Mouse (Mus musculus): ENCODE results near the gene Rora.

The Rora gene

GRCm38 (mm10) chr9:69314451-69315210, 661.0 kb downstream of the Rora start:
- in situ Hi-C loops (cut with MboI; ENCODE audit: unreplicated experiment in 2 of 2): no loop called here

GRCm38 (mm10) chr9:69317527-69318115, 664.0 kb downstream of the Rora start:
- in situ Hi-C loops (cut with MboI; ENCODE audit: unreplicated experiment in 2 of 2): no loop called here

- in situ Hi-C loops (cut with MboI; ENCODE audit: unreplicated experiment in 2 of 2): no loop called here
These were observed 665.8 kb downstream of the Rora start for GRCm38 (mm10) chr9:69319434-69319833.

- in situ Hi-C loops (cut with MboI; ENCODE audit: unreplicated experiment in 2 of 2): no loop called here
These were observed 666.5 kb downstream of the Rora start for GRCm38 (mm10) chr9:69319913-69320634.

GRCm38 (mm10) chr9:69320635-69321027, 667.0 kb downstream of the Rora start:
- in situ Hi-C loops (cut with MboI; ENCODE audit: unreplicated experiment in 2 of 2): no loop called here

GRCm38 (mm10) chr9:69321956-69322355, 668.4 kb downstream of the Rora start:
- in situ Hi-C loops (cut with MboI; ENCODE audit: unreplicated experiment in 2 of 2): no loop called here

GRCm38 (mm10) chr9:69323831-69324230, 670.2 kb downstream of the Rora start:
- in situ Hi-C loops (cut with MboI; ENCODE audit: unreplicated experiment in 2 of 2): no loop called here

- in situ Hi-C loops (cut with MboI; ENCODE audit: unreplicated experiment in 2 of 2): no loop called here
These were observed 673.5 kb downstream of the Rora start for GRCm38 (mm10) chr9:69327077-69327476.

- in situ Hi-C loops (cut with MboI; ENCODE audit: unreplicated experiment in 2 of 2): no loop called here
These were observed 674.0 kb downstream of the Rora start for GRCm38 (mm10) chr9:69327591-69327990.

- in situ Hi-C loops (cut with MboI; ENCODE audit: unreplicated experiment in 2 of 2): no loop called here
These were observed 678.2 kb downstream of the Rora start for GRCm38 (mm10) chr9:69331790-69332189.

GRCm38 (mm10) chr9:69332802-69333568, 679.4 kb downstream of the Rora start:
- in situ Hi-C loops (cut with MboI; ENCODE audit: unreplicated experiment in 2 of 2): no loop called here

- in situ Hi-C loops (cut with MboI; ENCODE audit: unreplicated experiment in 2 of 2): no loop called here
These were observed 680.1 kb downstream of the Rora start for GRCm38 (mm10) chr9:69333654-69334053.

GRCm38 (mm10) chr9:69334106-69334505, 680.5 kb downstream of the Rora start:
- in situ Hi-C loops (cut with MboI; ENCODE audit: unreplicated experiment in 2 of 2): no loop called here

GRCm38 (mm10) chr9:69336063-69336462, 682.5 kb downstream of the Rora start:
- in situ Hi-C loops (cut with MboI; ENCODE audit: unreplicated experiment in 2 of 2): no loop called here

- in situ Hi-C loops (cut with MboI; ENCODE audit: unreplicated experiment in 2 of 2): no loop called here
These were observed 685.6 kb downstream of the Rora start for GRCm38 (mm10) chr9:69339199-69339598.

- in situ Hi-C loops (cut with MboI; ENCODE audit: unreplicated experiment in 2 of 2): no loop called here
These were observed 686.2 kb downstream of the Rora start for GRCm38 (mm10) chr9:69339829-69340228.

- in situ Hi-C loops (cut with MboI; ENCODE audit: unreplicated experiment in 2 of 2): no loop called here
These were observed 686.8 kb downstream of the Rora start for GRCm38 (mm10) chr9:69340421-69340820.

GRCm38 (mm10) chr9:69343881-69344280, 690.3 kb downstream of the Rora start:
- in situ Hi-C loops (cut with MboI; ENCODE audit: unreplicated experiment in 2 of 2): no loop called here

- in situ Hi-C loops (cut with MboI; ENCODE audit: unreplicated experiment in 2 of 2): no loop called here
These were observed 692.0 kb downstream of the Rora start for GRCm38 (mm10) chr9:69345550-69345949.

- in situ Hi-C loops (cut with MboI; ENCODE audit: unreplicated experiment in 2 of 2): no loop called here
These were observed 694.2 kb downstream of the Rora start for GRCm38 (mm10) chr9:69347796-69348195.

- in situ Hi-C loops (cut with MboI; ENCODE audit: unreplicated experiment in 2 of 2): no loop called here
These were observed 696.0 kb downstream of the Rora start for GRCm38 (mm10) chr9:69349537-69349936.

Measured in v-Abl transformed pro-B cells (cell line).